Mouse (Mus musculus) adrenal gland, postnatal 10 days (tissue): ENCODE data around the gene Tm6sf1. TPM values are rescaled to one million over a fixed set of nuclear protein-coding genes. Genes with fewer than 3 reads are reported as not detected.
"Not testable (repeated sequence)": the region's sequence is repeated elsewhere in the genome, so short reads cannot be mapped to it uniquely, and the experiment has no call there.

Source experiments
- DNase-seq: peaks from one replicate; pipeline ENCODE4 v3.0.0; 2021; ENCODE audit warnings: mixed read lengths
- long read RNA-seq, 2 experiments: library from polyadenylated mRNA; stranded (forward); transcript quantifications; one replicate each; pipeline ENCODE4 v2.0.0; 2021
- total RNA-seq, 2 experiments: library from RNA; stranded (reverse); gene quantifications; 2 replicates each; pipeline ENCODE4 v1.2.3; 2021

Gene Tm6sf1
- 10 to 100 TPM; 15.8 to 21.2 TPM for total RNA-seq
- long read RNA-seq, experiment 1, transcript Tm6sf1-201 (10 exons, 2,226 nt): major isoform, 19 of 23 reads
- long read RNA-seq, experiment 1, partial matches to known transcripts: 1 of 23 reads
- long read RNA-seq, experiment 1, other reads (novel, unspliced or antisense): 3 of 23 reads
- long read RNA-seq, experiment 2, transcript Tm6sf1-201 (10 exons, 2,226 nt): major isoform, 10 of 13 reads
- long read RNA-seq, experiment 2, partial matches to known transcripts: 2 of 13 reads
- long read RNA-seq, experiment 2, other reads (novel, unspliced or antisense): 1 of 13 reads

DNA sequence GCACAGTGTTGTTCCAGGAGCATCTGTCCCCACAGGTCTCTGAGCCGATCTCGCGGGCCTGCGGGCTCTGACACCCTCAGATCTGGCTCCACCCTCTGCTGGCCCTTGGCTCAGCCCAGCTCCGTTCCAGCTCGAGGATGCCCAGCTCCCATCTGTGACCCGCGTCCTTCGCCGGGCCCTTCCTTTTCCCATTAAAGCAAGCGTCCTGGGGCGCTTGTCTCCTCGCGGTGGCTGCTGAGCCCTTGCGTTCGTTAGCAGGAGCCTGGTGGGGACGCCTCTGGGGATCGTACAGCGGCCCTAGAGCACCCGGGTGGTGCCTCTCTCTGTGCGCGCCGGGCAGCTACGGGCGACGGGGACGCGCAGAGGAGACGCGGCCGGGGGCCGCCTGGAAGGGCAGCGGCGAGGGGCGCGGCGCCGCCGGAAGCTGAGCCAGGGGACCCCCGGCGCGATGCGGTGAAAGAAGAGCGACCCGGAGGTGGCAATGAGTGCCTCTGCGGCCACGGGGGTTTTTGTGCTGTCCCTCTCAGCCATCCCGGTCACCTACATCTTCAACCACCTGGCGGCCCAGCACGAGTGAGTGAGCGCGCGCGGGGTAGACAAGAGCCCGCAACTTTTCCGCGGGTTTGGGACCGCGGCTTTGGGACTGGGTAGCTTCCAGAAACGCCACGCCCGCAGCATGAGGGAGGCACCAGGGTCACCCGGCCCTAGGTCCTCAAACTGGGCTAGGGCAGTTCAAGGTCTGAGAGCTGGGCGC lies at the start of gene Tm6sf1:
Gene Tm6sf1 (plus strand): TSS at position 34 of the 754 bp plus-strand sequence.
- peak; percentile 65 for DNase-seq

DNA sequence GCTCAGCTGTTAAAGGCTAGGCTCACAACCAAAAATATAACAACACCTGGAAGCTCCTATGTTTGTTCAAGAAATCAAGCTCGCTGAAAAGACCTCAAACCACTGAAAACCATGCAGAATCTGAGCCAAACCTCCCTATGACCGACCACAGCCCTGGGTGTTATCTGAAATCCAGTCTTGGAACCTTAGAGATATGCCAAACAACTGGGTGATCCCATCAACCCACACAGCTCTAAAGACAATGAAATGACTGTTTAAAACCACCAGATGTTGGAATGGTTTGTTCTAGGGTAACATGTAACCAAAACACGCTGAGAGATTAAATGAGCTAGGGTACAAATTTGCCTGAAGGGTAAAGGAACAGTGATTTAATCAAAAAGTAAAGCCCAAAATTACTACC lies 33.9 kb upstream of the Tm6sf1 start:
- no peak for DNase-seq

DNA sequence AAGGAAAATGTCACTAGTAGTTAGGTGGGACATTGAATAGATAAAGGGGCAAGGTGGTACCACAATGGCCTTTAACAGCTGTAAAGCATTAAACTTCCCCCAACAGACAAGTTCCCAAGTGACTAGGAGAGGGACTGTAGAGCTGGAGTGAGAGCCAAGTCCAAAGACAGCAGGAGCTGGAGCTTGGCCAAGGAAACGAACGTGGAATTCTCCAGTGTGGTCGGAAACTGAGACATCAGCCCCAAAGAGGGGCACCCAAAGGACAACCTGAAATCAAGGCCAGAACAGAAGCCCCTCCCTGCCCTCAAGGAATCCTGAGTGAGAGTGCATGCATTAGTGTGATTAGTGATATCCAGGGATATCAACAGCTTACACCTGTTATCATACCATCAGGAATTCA lies 33.4 kb upstream of the Tm6sf1 start:
- DNase-seq: peak; percentile 56

DNA sequence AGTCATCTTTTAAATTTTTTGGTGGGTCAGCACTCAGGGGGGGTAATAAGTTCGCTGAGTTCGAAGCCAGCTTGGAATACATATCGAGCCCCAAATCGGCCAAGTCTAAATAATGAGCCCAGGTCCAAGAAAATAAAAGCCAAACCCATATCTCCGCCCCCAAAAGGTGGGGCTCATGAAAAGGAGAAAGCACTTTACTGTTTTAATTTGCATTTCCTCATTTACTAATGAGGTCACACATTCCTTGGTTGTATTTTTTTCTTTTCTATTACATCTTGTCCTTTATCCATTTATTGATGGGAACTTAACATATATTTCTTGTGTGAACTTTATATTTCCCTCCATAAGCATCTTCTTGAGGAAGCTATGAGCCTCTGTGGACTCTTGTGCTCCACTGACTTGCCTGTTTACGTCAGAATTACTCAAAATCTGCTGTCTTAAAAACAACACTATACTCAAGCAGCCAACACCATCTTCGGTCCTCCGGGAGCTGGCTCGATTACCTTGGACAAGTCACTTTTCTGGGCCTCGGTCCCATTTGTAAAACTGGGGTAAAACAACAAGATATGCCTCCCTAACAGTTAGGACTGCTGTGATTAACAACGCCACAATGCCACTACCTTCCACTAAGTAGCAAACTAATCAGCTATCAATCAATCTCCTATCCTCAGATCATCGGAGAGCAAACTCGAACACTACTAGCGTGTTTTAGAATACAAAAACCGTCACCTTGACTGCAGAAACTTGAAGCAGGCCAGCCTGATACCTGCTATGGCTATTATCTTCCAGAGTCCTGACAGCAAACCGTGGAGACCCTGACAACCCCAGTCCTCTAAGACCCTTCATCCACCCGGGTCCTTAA lies 30.8 kb upstream of the Tm6sf1 start:
- DNase-seq: peak; percentile 47

DNA sequence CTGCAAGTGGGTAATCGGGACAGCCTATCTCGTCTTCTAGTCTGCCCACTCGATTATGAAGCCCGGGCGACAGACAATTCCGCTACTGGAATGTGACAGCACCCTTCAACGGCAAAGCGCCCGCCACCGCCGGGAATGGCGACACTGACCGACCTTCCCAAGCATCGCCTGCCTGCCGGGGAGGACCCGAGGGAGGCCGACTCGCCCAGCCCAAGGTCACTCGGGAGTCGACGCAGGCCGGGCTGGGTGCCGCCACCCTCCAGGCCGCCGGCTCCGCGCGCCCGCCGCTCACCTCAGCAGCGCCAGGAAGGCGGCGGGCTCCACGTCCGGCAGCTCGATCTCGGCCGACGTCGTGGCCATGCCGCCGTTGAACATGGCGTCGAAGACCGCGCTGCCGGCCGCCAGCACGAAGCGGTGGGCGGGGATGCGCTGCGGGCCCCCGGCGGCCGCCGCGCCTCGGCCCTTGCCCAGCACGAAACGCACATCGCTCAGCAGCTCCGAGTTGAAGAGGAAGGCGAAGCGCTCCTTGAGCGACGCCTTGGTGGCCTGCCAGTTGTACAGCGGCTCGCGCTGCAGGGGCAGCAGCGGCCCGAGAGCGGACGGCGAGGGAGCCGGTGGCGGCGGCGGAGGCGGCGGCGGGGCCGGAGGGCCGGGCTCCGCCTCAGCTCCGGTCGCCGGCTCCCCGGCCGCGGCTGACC lies 30.0 kb upstream of the Tm6sf1 start:
- DNase-seq: peak; percentile 80

DNA sequence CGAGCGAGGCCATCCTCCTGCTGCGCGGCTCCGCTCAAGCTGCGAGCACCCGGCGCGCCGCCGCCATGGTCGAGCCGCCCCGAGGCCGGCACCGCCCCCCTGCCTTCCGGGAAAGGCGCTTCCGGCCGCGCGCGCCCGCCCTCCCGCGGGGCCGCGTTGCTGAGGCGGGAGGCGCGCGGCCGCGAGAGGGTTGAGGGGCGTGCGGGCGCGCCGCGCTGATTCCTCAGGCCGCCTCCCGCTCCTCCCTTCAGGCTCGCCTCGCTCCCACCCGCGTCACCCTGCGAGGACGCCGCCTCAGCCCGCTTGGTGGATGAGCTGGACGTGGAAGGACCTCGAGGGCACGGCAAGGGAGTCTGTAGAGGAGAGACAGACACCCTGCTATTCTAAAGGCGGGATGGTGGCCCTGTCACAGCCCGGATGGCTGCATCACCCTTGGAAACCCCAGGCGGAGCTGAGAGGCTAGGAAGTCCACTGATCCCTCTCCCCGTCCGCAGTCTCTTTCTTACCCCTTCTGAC lies 29.4 kb upstream of the Tm6sf1 start, which contains the start of gene Btbd1:
Gene Btbd1 (minus strand): TSS at position 53 of the 516 bp plus-strand sequence.
- DNase-seq: peak; percentile 93

DNA sequence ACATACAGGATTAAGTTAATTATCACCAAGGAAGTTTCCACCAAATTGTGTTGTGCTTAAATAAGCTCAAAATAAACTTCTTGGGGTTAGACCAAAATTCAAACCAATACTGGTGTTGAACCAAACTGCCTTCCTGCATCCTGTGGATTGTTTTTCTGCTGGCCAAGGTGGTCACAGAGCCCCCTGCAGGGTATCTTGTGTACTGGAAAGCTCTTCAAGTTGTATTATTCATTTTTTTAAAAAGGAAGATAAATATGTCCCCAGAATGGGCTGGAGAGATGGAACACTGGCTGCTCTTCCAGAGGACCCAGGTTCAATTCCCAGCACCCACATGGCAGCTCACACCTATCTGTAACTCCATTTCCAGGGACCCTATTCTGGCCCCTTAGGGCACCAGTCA lies 24.0 kb upstream of the Tm6sf1 start:
- DNase-seq: no peak

DNA sequence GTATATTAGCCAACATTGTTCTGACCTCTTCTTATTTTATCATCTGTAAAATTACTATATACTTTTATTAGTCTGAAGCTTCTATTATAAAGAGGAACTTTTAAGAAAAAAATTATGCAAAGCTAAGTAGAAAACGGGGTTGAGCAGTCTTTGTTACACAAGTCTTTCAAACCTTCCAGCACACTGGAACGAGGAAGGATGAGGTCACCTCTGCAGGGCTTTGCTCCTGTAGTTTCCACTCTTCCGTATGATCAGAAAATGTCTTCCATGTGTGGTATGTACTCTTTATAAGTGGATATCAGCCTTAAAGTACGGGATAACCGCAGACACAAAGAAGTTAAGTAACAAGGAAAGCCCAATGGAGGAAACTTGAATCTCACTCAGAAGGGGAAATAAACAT lies 23.4 kb upstream of the Tm6sf1 start:
- no peak for DNase-seq

- DNase-seq: not testable (repeated sequence)
Measured at GRCm38 (mm10) chr7:81837771-81838170, 21.0 kb upstream of the Tm6sf1 start.

DNA sequence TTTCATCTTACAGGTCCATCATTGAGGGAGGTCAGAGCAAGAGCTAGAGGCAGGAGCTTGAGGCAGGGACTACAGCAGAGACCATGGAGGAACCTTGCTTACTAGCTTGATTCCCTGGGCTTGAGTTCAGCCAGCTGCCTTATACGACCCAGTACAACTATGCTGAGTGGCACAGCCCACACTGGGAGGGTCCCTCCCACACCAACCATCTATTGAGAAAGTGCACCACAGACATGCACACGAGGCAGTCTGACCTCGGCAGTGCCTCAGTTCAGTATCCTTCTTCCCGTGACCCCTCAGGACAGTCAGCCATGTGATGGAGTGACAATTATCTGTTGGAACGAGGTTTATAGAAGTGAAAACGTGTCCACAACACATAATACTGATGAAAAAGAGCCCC lies 19.1 kb upstream of the Tm6sf1 start:
- DNase-seq: no peak

DNA sequence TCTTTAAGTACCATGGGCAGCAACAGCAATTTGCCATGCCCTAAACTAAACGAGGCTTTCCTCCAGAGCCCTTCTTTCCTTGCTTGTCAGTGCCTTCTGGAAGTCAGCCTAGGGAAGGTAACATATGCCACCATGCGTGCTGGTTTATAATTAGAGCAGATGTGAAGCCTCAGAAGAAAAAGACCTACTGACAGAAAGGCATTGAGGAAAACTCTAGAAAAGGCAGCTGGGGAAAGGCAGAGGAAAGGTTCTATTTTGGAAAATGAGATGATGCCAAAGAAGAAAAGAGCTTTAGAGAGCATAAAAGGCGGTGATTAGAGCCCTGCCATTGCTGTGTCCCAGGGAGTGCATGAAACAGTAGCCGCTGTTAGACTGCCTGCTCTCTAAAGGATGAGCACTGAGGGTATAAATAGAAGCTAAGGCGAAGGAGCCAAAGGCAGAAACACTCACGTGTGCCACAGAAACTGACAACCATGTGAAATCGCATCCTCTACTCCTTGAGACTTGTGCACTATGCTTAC lies 18.1 kb upstream of the Tm6sf1 start:
- DNase-seq: no peak

DNA sequence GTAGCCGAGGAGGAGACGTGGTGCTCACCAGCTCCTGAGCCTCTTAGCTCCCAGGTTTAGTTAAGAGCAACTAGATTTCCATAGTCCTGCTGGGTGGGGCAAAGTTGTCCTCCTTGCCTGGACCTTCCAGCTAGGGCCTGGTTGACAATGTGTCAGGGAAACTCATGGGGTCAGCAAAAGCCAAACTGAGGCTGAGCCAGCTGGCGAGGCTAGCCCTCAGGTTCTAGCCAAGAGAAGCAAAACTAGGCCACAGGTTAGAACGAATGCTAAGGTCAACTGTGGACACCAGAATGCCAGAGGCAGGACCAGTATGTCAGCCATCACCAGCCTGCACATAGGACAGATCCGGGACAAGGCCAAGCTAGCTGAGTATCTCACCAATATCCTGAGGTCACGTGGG lies 17.4 kb upstream of the Tm6sf1 start:
- peak; percentile 66 for DNase-seq

DNA sequence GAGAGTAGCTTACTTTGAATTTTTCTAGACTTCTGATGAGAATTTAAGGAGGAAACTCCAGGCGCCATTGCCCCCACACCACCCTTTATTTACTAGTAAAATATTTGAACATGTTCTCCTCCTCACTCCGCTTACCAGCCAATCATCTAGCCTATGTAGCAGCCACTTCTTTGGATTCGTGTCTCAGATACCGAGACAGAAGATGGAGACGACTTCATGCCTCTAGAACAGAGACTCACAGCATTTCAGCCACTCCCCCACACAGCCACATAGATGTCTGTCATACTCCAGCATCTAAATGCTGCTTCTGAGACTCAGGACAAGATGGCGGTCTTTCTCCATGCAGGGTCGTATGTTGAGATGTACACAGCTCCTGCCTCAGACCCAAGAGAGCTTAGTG lies 16.7 kb upstream of the Tm6sf1 start:
- DNase-seq: no peak

DNA sequence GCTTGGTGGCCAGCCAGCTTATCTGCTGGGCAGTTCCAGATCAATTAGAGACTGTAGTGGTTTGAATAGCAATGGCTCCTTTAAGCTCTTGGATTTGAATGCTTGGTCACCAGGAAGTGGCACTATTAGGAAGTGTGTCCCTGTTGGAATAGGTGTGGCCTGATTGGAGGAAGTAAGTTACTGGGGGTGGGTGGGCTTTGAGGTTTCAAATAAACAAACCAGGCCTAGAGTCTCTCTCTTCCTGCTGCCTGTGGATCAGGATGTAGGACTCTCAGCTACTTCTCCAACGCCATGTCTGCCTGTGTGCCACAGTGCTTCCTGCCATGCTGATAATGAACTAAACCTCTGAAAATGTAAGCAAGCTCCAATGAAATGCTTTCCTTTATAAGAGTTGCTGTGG lies 15.8 kb upstream of the Tm6sf1 start:
- DNase-seq: no peak

- no peak for DNase-seq
Measured at GRCm38 (mm10) chr7:81843903-81844302, 14.9 kb upstream of the Tm6sf1 start.

GRCm38 (mm10) chr7:81844801-81845200 lies 14.0 kb upstream of the Tm6sf1 start:
- DNase-seq: no peak

DNA sequence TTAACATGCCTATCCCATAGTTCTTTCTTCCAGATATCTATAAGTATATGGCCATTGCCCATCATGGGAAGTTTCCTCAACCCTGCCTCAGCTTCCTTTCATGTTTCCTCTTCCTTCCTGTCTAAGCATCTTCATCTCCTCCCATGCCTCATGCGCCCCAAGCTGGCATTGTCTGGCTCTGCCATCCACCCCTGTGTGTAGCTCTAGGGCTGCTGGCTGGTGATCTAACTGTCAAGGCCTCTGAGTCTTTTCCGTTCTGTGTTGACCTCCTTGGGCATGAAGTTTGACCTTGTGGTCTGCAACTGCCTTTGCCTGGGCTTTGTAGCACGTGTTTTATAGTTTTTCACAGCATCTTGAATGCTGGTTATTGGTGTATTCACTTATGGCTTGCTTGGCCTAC lies 13.5 kb upstream of the Tm6sf1 start:
- DNase-seq: no peak

DNA sequence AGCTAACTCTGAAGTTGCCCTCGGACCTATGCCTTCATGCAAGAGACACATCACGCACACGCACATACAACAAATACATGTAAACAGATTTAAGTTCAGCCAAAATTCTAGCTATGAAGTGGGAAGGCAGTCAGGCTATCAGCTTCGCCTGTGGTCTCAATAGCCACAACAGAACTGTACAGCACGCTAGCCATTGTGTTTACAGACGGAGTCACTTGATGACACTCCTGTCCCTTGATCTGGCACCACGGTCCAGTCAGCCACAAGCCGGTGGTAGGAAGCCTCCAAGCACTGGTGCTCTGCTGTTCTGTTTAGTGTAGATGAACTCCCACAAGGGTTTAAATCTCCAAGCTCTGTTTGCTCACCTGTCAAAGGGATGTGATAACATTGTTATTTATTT lies 12.8 kb upstream of the Tm6sf1 start:
- no peak for DNase-seq

- DNase-seq: no peak
Measured at GRCm38 (mm10) chr7:81847010-81847409, 11.8 kb upstream of the Tm6sf1 start.

DNA sequence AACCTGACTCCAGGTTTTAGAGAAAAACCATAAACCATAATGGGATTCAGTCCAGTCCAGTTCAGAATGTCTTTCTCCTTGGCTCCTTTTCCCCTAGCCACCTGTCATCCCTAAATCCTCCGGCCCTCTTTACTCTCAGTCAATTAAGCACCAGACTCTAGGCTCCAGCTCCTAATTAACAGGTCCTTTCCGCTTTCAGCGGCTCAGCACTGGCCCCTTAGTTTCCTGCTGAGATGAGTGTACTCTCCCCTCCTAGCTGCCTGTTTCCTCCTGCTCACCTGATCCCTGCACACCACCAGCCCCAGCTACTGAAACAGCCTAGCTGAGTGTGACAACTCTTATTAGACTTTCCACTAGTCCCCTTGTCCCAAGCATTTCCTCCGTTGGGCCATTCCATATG lies 11.0 kb upstream of the Tm6sf1 start:
- DNase-seq: no peak

DNA sequence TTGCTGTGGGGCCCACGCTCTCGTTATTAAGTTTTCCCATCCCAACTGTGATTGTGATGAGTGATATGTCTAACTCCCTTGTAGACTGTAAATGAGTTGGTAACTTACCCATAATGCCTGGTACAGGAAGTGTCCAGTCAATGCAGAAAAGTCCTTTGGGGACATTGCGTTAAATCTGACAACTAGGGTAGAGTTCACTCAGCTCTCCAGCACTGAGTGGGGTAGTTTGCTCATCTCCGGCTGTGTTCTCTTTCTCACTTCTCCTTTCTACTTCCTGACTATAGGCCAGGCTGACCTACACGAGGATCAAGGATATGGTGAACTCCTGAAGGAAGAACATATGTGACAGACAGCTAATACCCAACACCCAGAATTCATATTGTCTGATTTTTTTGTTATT lies 9.6 kb upstream of the Tm6sf1 start:
- DNase-seq: no peak

DNA sequence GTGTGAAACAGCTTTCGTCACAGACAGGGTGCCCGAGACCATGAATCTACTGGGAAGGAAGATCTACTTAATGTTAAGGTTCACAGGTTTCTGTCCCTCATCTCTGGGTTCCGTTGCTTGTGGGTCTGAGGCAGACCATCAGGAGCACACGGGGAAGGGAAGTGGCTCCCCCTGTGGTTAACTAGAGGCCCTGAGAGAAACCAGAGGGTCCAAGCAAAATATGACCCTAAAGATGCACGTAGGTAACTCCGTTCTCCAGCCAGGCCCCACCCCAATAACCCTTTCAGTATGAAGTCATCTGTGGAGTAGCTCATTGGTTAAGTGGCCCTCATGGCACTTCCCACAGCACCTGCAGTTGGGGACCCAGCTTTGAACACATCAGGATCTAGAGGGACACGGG lies 9.2 kb upstream of the Tm6sf1 start:
- no peak for DNase-seq
